27 mouse cellular contexts compared by ENCODE assay signal in genomic region chr2:62469551-62469950, GRCm38 (mm10). TPM values are rescaled to one million over a fixed set of nuclear protein-coding genes. Genes with fewer than 3 reads are reported as not detected.
DNase-seq lines count a peak whose midpoint lies in the region; ATAC-seq and TF ChIP-seq lines count a peak whose summit lies in the region.
"Had no signal": no experiment of that assay in that cellular context is flagged by ENCODE, and none has a peak within 500 bp of the region (broad histone marks: within the 10 kb centered on the region; RNA-seq: fewer than 3 reads in every experiment).

No protein-coding gene starts in this region.

- no peak for ATAC-seq in heart, embryonic 11.5 days (replicated peaks; ENCODE audit: insufficient number of reproducible peaks, low FRiP score, low TSS enrichment)
- no peak for ATAC-seq in heart, embryonic 13.5 days (ENCODE audit: extremely low read depth, insufficient number of reproducible peaks, low FRiP score, low TSS enrichment)
- ATAC-seq in stomach, postnatal 0 days (ENCODE audit: low FRiP score, low TSS enrichment) = no peak
- no peak for ATAC-seq in hindbrain, embryonic 14.5 days (ENCODE audit: low FRiP score)
- ATAC-seq: forebrain, embryonic 15.5 days had no signal

- peak; percentile 79 for DNase-seq in heart, adult 11 months
- peak; percentile 73 for DNase-seq in NIH3T3 (ENCODE audit: low read depth)
- peak; percentile 35 for DNase-seq in heart, postnatal 4 days
- no peak for DNase-seq in thymus, postnatal 4 days
- DNase-seq in stomach, postnatal 0 days (ENCODE audit: low spot score) = no peak
- no peak for DNase-seq in hindbrain, embryonic 14.5 days (ENCODE audit: low spot score)
- DNase-seq: adrenal gland, adult 8-10 months; cerebellum, adult 11-12 months; gastrocnemius, postnatal 25 days; kidney, adult 8-10 months; liver, embryonic 13.5 days; lung, adult 2 months; right cerebral cortex, postnatal 14 days; spleen, adult 18-20 months had no signal

- TF ChIP-seq EP300 in stomach, postnatal 0 days (optimal IDR thresholded peaks at IDR 0.05) = no peak

- no peaks in the 10 kb centered on the region for H3K4me1 ChIP-seq in heart, embryonic 11.5 days (ENCODE audit: control insufficient read depth, insufficient read depth, low read length)
- H3K4me1 ChIP-seq in heart, embryonic 13.5 days = no peaks in the 10 kb centered on the region
- H3K4me1 ChIP-seq in stomach, postnatal 0 days (replicated peaks; ENCODE audit: control insufficient read depth, insufficient read depth) = no peaks in the 10 kb centered on the region
- H3K4me1 ChIP-seq in hindbrain, embryonic 14.5 days (replicated peaks; ENCODE audit: control insufficient read depth, insufficient read depth, low read length) = no peaks in the 10 kb centered on the region
- H3K4me1 ChIP-seq: embryonic facial prominence, embryonic 12.5 days; forebrain, embryonic 15.5 days; hindbrain, embryonic 13.5 days; liver, embryonic 13.5 days; midbrain, embryonic 12.5 days; neural tube, embryonic 12.5 days had no signal

- H3K4me3 ChIP-seq in heart, embryonic 11.5 days (ENCODE audit: low read depth, low read length) = no peak overlapping the region
- H3K4me3 ChIP-seq in heart, embryonic 13.5 days = no peak overlapping the region
- no peak overlapping the region for H3K4me3 ChIP-seq in stomach, postnatal 0 days (ENCODE audit: low read depth, low read length)
- no peak overlapping the region for H3K4me3 ChIP-seq in hindbrain, embryonic 14.5 days (replicated peaks; ENCODE audit: low read length)
- H3K4me3 ChIP-seq: embryonic facial prominence, embryonic 12.5 days; erythroblast, embryonic 14.5 days; forebrain, embryonic 15.5 days; hindbrain, embryonic 13.5 days; liver, embryonic 13.5 days; midbrain, embryonic 12.5 days; neural tube, embryonic 12.5 days had no signal

- H3K27me3 ChIP-seq in heart, embryonic 11.5 days (ENCODE audit: control insufficient read depth, insufficient read depth, low read length) = no peaks in the 10 kb centered on the region
- no peaks in the 10 kb centered on the region for H3K27me3 ChIP-seq in heart, embryonic 13.5 days (replicated peaks)
- no peaks in the 10 kb centered on the region for H3K27me3 ChIP-seq in stomach, postnatal 0 days (ENCODE audit: control insufficient read depth, insufficient read depth, low read length)
- no peaks in the 10 kb centered on the region for H3K27me3 ChIP-seq in hindbrain, embryonic 14.5 days (ENCODE audit: control insufficient read depth, insufficient read depth, low read length)
- H3K27me3 ChIP-seq: embryonic facial prominence, embryonic 12.5 days; forebrain, embryonic 15.5 days; hindbrain, embryonic 13.5 days; liver, embryonic 13.5 days; midbrain, embryonic 12.5 days; neural tube, embryonic 12.5 days had no signal

- H3K9me3 ChIP-seq in heart, embryonic 11.5 days (replicated peaks; ENCODE audit: control insufficient read depth, low read length) = no peaks in the 10 kb centered on the region
- H3K9me3 ChIP-seq in heart, embryonic 13.5 days = no peaks in the 10 kb centered on the region
- no peaks in the 10 kb centered on the region for H3K9me3 ChIP-seq in stomach, postnatal 0 days (ENCODE audit: control insufficient read depth, low read length)
- H3K9me3 ChIP-seq in hindbrain, embryonic 14.5 days (ENCODE audit: control insufficient read depth, low read length) = no peaks in the 10 kb centered on the region
- H3K9me3 ChIP-seq: embryonic facial prominence, embryonic 12.5 days; forebrain, embryonic 15.5 days; hindbrain, embryonic 13.5 days; liver, embryonic 13.5 days; midbrain, embryonic 12.5 days; neural tube, embryonic 12.5 days had no signal

- no peaks in the 10 kb centered on the region for H3K36me3 ChIP-seq in heart, embryonic 11.5 days (ENCODE audit: control insufficient read depth, insufficient read depth, low read length)
- H3K36me3 ChIP-seq in heart, embryonic 13.5 days = no peaks in the 10 kb centered on the region
- H3K36me3 ChIP-seq in stomach, postnatal 0 days (ENCODE audit: control insufficient read depth, insufficient read depth, low read length) = no peaks in the 10 kb centered on the region
- H3K36me3 ChIP-seq in hindbrain, embryonic 14.5 days (replicated peaks; ENCODE audit: control insufficient read depth, insufficient read depth) = no peaks in the 10 kb centered on the region
- H3K36me3 ChIP-seq: embryonic facial prominence, embryonic 12.5 days; forebrain, embryonic 15.5 days; hindbrain, embryonic 13.5 days; liver, embryonic 13.5 days; midbrain, embryonic 12.5 days; neural tube, embryonic 12.5 days had no signal

- H3K9ac ChIP-seq in heart, embryonic 11.5 days (ENCODE audit: low read depth, low read length) = no peak overlapping the region
- no peak overlapping the region for H3K9ac ChIP-seq in heart, embryonic 13.5 days
- H3K9ac ChIP-seq in stomach, postnatal 0 days (ENCODE audit: low read length) = no peak overlapping the region
- no peak overlapping the region for H3K9ac ChIP-seq in hindbrain, embryonic 14.5 days
- H3K9ac ChIP-seq: embryonic facial prominence, embryonic 12.5 days; forebrain, embryonic 15.5 days; hindbrain, embryonic 13.5 days; liver, embryonic 13.5 days; midbrain, embryonic 12.5 days; neural tube, embryonic 12.5 days had no signal

- H3K27ac ChIP-seq in heart, embryonic 11.5 days (ENCODE audit: low read depth, low read length) = no peak overlapping the region
- no peak overlapping the region for H3K27ac ChIP-seq in heart, embryonic 13.5 days (replicated peaks)
- no peak overlapping the region for H3K27ac ChIP-seq in stomach, postnatal 0 days (replicated peaks)
- no peak overlapping the region for H3K27ac ChIP-seq in hindbrain, embryonic 14.5 days
- H3K27ac ChIP-seq: embryonic facial prominence, embryonic 12.5 days; forebrain, embryonic 15.5 days; hindbrain, embryonic 13.5 days; liver, embryonic 13.5 days; midbrain, embryonic 12.5 days; neural tube, embryonic 12.5 days had no signal

- no peak overlapping the region for H3K4me2 ChIP-seq in heart, embryonic 11.5 days
- 0 out of 2 replicates have a peak overlapping the region, but pooled peaks have one; percentile 2 for H3K4me2 ChIP-seq in heart, embryonic 13.5 days
- no peak overlapping the region for H3K4me2 ChIP-seq in stomach, postnatal 0 days (replicated peaks; ENCODE audit: low read depth)
- H3K4me2 ChIP-seq in hindbrain, embryonic 14.5 days (replicated peaks) = no peak overlapping the region
- H3K4me2 ChIP-seq: embryonic facial prominence, embryonic 12.5 days; forebrain, embryonic 15.5 days; hindbrain, embryonic 13.5 days; liver, embryonic 13.5 days; midbrain, embryonic 12.5 days; neural tube, embryonic 12.5 days had no signal

- no peak for TF ChIP-seq CTCF in stomach, postnatal 0 days (IDR thresholded peaks at IDR 0.05; ENCODE audit: low read depth)

- WGBS in heart, embryonic 11.5 days (ENCODE audit: insufficient replicate concordance) = 71% methylated on average over 9 of the region's 9 CpGs
- 72% methylated on average over 9 of the region's 9 CpGs for WGBS in heart, embryonic 13.5 days
- WGBS in stomach, postnatal 0 days = 87% methylated on average over 9 of the region's 9 CpGs
- 79% methylated on average over 9 of the region's 9 CpGs for WGBS in hindbrain, embryonic 14.5 days

RNA-seq across cellular contexts. Expression of gene Gcg, which starts 13.9 kb away (rescaled TPM):
- 0.20 and 1.1 TPM in 2 replicates for polyA plus RNA-seq in heart, embryonic 11.5 days (2014; fragmentation: Nextera tagmentation; extraction: Ambion mirVana)
- polyA plus RNA-seq in heart, embryonic 13.5 days (2015; fragmentation: Nextera tagmentation; extraction: Ambion mirVana) = 3.8 TPM in 1 of 2 replicates, not detected in the other
- not detected for total RNA-seq in heart, postnatal 4 days (2021)
- polyA plus RNA-seq in stomach, postnatal 0 days (2015; fragmentation: Nextera tagmentation; extraction: Ambion mirVana) = 11.8 and 12.5 TPM in 2 replicates
- 0.67 TPM in 1 of 2 replicates, not detected in the other for polyA plus RNA-seq in hindbrain, embryonic 14.5 days (2014; fragmentation: Nextera tagmentation; extraction: Ambion mirVana)
- total RNA-seq: adrenal gland, adult 8-10 months; ES-E14; gastrocnemius, postnatal 25 days; left cerebral cortex, postnatal 36 days; megakaryocyte, adult 5-6 weeks had no signal
- polyA plus RNA-seq: erythroblast, embryonic 14.5 days; heart, embryonic 16.5 days; liver, embryonic 13.5 days; lung, adult 2 months; neural tube, embryonic 12.5 days; testis, adult 2 months had no signal

RNA-seq across cellular contexts. Expression of gene Dpp4, which starts 57.5 kb away (rescaled TPM):
- 12.3 and 13.6 TPM in 2 replicates for polyA plus RNA-seq in heart, embryonic 11.5 days (2014; fragmentation: Nextera tagmentation; extraction: Ambion mirVana)
- 16.1 and 20.1 TPM in 2 replicates for polyA plus RNA-seq in heart, embryonic 13.5 days (2015; fragmentation: Nextera tagmentation; extraction: Ambion mirVana)
- total RNA-seq in heart, postnatal 4 days (2021) = 10 to 100 TPM in 1 of 2 experiments, 1 to 10 TPM in 1; 8.2 to 10.6 TPM
- polyA plus RNA-seq in stomach, postnatal 0 days (2015; fragmentation: Nextera tagmentation; extraction: Ambion mirVana) = 4.6 and 4.8 TPM in 2 replicates
- polyA plus RNA-seq in hindbrain, embryonic 14.5 days (2014; fragmentation: Nextera tagmentation; extraction: Ambion mirVana) = 1.1 and 1.4 TPM in 2 replicates
- polyA plus RNA-seq: erythroblast, embryonic 14.5 days had no signal

Comparison
In these comparisons a context has a peak if more than half of its experiments do, and no peak if none do; other contexts are left out.
1. DNase-seq: peak in heart, adult 11 months (single experiment), NIH3T3 (single experiment) and heart, postnatal 4 days (single experiment); none in thymus, postnatal 4 days (single experiment), stomach, postnatal 0 days (single experiment) and hindbrain, embryonic 14.5 days (single experiment).